Mouse (Mus musculus) heart, postnatal 25 days (tissue): ENCODE measurements at regions not wholly inside any gene's neighbourhood (a gene's known extent, or its start where the extent isn't known, plus 50 kb on each side); places are given as distances from the start of the nearest gene placed in this dataset.

ENCODE experiments used
- DNase-seq: peaks from one replicate; pipeline ENCODE4 v3.0.0; 2022; ENCODE audit warnings: low spot score
- intact Hi-C: fragments of 180-260 bp; cut with DNase I; formaldehyde crosslinking; loops from one replicate; pipeline ENCODE4 v1.15.1; 2025

DNA sequence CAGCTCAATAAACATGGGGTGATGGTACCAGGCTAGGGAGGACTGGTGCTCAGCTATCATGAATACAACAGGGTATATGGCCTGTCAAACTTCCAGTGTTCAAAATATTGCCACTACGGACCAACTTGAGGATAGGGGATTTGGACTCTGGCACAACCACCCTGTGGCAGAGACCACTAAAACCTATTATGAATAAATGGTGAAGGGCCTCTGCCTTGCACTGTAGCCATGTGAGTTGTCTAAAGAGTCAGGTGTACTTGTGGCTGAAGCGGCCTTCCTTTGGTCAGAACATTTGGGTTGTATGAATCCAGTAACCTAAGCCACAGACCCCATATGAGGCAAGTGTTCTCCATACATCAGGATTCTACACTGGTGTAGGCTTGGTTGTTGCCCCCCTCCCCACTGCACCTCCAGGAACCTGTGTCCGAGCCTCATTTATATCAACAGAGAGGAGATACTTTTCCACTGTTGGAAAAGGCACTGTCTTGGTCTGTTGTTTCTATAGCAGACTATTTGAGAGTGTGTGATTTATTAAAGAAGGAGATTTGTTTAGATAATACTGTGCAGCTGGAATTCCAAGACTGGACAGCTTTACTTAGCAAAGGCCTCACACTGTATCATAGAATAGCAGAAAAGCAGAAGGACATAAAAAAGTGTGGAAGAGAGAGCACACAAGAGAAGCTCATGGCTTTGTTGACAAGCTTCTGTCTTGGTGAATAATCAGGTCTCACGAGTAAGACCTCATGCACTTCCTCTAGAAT is 112.2 kb upstream of the Nxt1 start:
- intact Hi-C loops: no loop called here
- DNase-seq: no peak

DNA sequence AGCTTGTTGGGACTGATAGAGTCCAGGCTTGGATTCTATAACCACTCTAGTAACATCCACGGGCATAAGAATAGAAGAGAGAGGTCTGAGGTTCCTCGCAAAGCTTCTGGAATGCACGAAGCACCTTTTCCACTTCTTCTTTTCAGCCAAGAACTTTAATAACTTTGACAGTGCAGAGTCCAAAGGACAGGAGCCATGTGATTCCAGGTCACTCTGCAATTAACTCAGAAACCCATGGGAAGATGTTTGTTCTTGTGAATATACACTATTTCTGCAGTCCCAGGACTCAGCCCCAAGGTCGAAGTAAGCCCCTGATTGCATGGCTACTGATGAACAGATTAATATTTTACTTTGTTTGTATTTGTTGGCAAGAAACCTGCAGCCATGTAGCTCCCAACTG is 113.0 kb upstream of the Nxt1 start:
- intact Hi-C loops: no loop called here
- no peak for DNase-seq

DNA sequence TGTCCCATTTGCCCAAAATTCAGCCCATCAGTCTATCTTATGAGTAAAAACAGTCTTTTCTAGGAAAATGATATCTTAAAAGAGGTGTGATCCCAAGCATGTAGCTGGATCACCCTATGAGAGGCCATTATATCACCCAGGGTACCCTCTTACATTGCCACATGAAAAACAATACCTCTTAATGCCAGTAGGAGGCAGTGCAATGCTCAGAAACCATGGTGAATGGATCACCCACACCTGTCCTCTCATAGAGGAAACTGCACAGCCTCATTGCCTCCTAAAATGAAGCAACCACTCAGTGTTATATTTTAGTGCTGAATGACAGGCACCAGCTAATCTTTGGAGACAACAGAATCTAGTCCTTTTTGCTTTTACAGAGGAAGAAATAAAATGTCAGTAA is 114.0 kb upstream of the Nxt1 start:
- no peak for DNase-seq
- intact Hi-C loops: no loop called here

DNA sequence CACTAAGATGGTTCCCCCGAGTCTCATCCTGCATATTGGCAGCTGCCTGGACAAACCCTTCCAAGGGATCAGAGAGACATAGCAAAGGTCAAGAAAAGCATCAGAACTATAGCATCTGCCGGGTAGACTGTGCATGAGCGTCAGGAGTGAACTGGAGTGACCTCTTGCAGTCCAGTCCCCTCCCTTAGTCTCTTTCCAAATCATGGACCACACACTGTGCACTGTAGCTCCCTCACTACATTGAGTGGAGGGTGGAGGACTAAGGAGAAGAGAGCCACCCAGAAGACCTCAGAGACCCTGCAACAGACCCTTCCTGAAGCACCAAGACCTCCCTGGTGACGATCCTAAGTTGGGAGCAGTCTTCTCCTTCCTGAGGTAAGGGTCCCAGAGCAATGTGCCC is 107.8 kb upstream of the Cd93 start:
- DNase-seq: no peak
- intact Hi-C loops: no loop called here

DNA sequence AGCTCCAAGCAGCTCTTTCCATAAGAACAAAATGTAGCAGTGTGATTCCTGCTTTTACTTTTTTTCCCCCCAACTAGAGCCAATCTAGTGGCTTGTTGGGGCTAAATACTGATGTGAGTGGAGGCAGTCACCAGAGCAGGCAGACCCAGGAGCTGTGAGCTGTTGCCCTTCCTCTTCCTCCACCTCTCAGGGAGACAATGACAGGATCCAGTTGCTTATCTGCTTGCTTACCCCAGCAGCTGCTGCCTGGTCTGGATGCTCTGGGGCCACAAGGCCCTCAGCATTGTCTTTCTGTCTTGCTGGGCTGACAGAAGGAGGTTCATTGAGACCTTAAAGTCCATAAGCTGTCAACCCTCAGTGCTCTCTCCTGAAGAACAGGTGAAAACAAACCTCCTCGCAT is 106.3 kb upstream of the Cd93 start:
- DNase-seq: no peak
- intact Hi-C loops: no loop called here

DNA sequence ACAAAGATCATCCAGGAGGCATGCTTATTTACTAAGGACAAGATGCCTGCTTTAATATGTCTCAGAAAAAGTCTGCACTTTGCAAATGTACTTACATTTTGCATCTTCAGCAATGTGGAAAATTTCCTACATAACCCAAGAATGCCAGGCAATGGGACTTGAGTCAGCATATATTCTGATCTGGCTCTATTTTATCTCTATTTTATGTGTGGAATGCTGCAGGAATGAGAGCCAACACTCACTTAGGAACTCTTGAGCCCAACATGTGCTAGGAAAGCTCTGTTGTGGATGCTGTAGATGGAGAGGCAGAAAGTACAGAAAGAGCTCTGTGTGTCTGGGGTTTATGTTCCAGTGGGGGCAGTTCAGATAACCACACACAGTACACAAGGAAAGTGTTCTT is 99.0 kb upstream of the Cd93 start:
- no peak for DNase-seq
- intact Hi-C loops: no loop called here

DNA sequence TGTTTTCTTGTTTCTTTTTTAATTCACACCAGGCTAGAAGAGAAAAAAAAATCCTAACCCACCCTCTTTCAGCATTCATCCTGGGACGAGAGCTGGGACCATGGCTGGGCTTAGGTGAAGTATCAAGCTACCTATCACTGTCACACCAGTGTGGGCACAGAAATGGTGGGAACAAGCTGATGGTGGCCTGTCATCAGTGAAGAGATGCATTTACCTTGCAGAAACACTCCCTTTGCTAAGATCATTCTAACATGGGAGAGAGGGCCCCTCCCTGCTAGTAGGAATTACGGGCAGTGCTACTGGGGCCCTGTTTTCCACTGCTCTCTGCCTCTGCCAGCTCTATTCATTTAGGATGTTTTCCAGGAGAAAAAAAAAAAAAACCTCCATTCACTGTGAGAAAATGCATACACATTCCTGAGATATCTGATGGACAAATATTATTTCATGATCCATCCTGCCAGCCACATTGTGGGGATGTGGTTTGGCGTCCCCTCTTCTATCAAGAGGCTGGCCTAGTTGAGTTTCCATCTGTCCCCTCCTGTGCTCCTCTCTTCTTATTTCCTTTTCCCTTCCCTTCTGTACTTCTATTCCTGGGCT is 94.6 kb upstream of the Cd93 start:
- no peak for DNase-seq
- intact Hi-C loops: loop anchor here (5.0 to 10.0 kb wide), 3 partner anchors 34 to 131 kb away; partner anchors contain the start of genes Cd93 and Thbd

DNA sequence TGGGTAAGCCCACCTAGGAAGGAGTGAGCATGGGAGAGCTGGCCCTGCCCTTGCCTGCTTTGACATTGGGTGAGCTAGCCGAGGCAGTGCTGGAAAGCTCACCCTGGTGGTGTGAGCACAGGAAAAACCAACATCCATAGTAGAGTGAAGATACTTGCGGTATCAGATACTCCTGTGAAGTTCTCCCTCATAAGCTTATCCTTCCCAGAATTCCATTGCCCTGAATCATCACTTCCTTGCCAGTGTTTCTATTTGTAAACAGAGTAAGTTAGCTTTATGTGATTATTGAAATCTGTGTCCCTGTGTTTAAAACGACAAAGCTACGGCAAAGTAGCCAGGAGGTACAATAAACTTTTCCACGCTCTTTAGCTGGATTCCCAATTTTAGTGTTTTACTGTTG is 93.9 kb upstream of the Cd93 start:
- intact Hi-C loops: loop anchor here (5.0 to 10.0 kb wide), 3 partner anchors 35 to 130 kb away; partner anchors contain the start of genes Cd93 and Thbd

DNA sequence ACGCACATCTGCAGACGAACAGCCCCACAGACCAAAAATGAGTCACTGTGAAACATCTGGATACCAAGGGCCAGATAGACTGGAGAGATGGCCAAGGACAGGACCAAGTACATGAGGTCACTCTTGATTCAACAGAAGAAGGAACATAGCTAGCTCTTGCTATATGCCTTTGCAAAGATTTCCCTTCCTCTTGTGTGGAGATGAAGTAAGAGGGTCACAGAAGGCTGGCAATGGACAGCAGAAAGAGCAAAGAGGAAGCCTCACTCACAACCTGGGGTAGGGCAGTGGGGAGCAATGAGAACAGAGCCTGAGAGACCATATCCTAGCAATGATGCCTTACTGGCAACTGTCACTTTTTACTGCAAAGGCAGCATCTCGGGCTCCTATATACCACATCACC is 93.2 kb upstream of the Cd93 start:
- intact Hi-C loops: loop anchor here (5.0 to 10.0 kb wide), 3 partner anchors 36 to 129 kb away; partner anchors contain the start of genes Cd93 and Thbd
- DNase-seq: no peak

More for the DNA sequence above, 93.9 kb upstream of the Cd93 start:
- DNase-seq: no peak

DNA sequence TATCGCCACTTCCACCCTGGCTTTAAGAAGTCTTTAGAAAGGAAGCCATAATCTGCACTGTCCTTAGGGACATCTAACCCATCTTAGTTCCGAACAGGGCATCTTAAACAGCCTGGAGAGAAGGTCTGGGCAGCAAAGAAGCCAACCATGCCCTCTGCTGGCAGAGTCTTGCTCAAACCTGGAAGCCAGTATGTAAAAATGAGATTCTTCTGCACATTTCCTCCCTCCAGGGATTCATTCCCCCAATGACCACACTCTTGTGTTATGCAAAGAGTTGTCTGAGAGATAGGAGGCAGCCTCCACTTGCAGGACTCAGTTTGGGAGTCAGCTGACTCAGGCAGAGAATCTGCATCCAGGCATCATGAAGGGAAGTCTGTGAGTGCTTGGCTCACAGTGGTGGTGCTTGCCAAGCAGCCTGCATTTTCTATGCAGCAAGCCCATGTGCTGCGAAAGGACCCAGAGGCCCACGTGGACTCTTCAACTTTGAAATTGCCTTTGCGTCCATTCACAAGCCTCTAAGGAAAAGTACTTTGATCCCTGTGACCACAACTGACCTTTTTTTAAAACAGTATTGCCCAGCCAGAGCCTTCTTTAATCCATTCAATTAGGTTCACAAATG is 92.3 kb upstream of the Cd93 start:
- intact Hi-C loops: loop anchor here (5.0 to 10.0 kb wide), 3 partner anchors 37 to 128 kb away; partner anchors contain the start of genes Cd93 and Thbd
- peak; percentile 33 for DNase-seq

DNA sequence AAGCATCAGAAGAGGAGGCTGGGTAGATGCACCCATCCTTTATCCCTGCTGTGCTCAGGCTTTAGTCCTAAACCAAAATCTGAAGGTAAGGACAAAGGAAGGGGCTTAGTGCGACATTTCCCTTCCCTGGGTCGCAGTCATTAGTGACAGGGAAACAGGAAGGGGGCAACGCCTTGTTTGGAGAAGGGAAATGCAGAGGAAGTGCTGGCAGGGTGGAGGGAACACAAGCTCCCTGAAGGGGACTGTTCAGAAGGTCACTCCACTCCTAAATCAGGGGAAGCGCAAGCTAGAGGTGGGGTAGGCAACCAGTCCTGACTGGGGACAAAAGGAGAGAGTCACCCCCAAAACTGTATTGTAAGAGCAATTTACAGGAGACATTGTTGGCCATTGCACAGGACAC is 88.7 kb upstream of the Cd93 start:
- intact Hi-C loops: loop anchor here (10.0 kb wide), 1 partner anchor 87 kb away; the partner anchor contains the start of gene Cd93

DNA sequence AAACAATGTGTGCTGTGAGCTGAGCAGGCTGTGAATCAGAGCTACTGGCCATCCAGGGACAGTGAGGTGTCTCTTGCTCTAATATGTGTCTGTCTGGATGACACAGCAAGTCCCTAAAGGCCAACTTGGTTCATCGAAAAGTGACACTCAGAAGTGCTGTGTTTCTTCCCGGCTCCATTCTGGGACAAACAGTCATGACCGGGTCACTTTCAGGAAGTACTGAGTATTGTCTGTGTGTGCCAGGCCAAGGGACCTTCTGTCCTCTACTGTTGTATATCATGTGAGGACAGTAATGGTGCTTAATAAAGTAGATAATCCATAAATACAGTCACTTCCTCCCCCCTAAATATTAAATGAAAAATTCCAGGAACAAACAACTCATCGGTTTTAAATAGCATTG is 87.2 kb upstream of the Cd93 start:
- intact Hi-C loops: loop anchor here (10.0 kb wide), 1 partner anchor 86 kb away; the partner anchor contains the start of gene Cd93
- no peak for DNase-seq

More for the DNA sequence above, 88.7 kb upstream of the Cd93 start:
- DNase-seq: no peak

DNA sequence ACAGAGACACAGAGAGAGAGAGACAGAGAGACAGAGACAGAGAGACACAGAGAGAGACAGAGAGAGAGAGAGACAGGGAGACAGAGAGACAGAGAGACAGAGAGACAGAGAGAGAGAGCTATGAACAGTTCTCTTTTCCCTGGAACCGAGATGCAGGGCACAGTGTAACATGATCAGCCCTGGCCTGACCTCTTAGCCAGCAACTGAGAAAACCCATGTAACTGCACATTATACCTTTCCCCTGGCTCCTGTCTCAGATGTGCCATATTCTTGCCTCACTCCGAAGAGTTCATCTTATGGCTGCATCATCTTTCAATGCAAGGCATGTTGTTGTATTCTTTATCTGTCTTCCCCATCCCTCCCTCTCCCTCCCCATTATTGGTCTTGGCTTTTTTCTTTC is 86.5 kb upstream of the Cd93 start:
- intact Hi-C loops: loop anchor here (10.0 kb wide), 1 partner anchor 85 kb away; the partner anchor contains the start of gene Cd93
- DNase-seq: no peak

DNA sequence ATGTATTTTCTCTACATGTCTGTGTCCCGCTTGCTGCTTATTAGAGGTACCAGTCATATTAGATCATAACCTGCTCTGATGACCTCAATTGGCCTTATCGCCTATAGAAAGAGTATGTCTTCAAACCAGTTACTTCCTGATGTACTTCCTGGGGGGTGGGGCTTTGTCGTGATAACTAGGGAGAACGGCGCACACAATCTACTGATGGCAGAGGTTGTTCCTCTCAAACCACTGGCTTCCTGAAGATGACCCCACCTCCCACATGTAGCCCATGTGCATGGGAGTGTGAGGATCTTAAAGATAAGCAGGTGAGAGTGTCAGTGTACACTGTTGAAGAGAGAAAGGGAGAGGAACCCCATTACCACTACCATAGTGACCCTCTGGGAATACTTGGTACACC is 84.4 kb upstream of the Cd93 start:
- DNase-seq: no peak
- intact Hi-C loops: no loop called here

DNA sequence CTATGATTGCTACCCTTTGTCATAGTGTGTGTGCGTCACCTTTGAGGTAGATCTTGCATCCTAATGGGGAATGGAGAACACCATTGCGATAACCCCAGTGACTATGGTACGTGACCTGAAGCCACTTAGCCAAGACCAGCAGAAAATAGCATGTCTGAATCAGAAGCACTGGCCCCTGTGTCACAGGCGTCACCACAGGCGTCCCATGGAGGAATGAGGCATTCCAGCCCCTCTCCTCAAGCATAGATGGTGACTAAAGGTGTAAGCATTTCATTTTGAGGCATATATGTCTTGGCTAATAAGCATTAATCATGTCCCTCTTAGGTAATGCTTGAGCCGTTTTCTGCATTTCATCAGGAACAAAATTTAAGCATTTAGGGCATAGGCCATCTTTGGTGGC is 82.1 kb upstream of the Cd93 start:
- no peak for DNase-seq
- intact Hi-C loops: no loop called here

DNA sequence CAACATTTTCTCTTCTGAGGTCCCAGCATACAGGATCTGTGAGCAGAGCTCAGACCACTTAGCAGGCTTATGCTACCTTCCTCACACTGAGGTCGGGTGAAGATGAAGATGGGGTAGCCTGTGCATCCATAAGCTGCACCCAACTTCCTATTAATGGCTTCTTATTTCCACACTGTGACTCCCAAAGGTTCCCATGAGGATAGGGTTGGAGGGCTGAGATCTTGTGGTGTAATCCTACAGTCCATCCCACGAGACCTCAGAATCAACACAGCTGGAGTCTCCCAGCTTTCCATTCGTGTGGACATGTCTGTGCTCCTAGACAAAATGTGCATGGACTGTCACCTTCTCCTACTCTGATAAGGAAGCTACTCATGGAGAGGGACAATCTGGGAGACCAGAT is 80.0 kb upstream of the Cd93 start:
- intact Hi-C loops: no loop called here
- DNase-seq: no peak

DNA sequence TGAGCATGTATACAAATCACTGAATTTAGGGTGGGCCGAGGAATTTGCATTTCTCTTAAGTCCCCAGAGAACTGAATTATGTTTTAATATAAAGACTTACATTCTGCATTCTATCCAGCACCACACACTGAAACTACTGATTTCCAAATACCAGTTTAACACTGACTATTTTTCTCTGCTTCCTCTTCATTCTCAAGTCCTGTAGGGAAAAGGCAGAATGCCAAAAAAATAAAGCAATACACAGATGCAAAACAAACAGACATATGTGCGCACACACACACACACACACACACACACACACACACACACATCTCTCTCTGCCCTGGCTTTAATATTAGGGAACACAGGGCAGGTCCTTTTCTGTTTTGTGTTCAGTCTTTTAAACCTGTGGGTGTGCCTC is 79.6 kb upstream of the Cd93 start:
- intact Hi-C loops: no loop called here
- no peak for DNase-seq

DNA sequence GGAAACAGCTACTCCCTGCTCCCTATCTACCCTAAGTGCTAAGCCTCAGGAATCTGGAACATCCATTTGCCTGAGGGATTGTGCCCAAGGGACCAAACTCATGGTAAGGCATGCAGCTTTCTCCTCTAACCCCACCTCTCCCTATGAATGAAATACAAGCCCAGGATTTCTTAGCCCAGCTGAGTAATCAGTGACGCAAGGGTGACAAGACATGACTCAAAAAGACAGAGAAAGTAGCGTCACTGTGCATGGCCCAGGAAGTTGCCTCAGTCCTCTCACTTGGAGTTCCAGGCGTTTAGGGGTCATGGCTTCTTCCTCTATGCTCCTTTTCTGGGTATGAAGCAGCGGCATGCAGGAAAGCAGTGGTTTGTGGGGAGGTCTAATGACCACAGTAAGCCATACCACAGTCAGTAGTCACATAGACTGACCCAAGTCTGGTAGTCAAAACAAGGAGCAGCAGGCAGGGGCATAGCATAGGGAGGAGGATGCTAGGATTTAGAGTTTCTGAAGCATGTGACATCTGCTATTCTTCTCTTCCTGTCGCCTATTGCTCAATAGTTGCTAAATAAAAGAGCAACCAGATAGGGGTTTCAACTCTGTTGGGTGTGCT is 78.7 kb upstream of the Cd93 start:
- DNase-seq: no peak
- intact Hi-C loops: no loop called here

DNA sequence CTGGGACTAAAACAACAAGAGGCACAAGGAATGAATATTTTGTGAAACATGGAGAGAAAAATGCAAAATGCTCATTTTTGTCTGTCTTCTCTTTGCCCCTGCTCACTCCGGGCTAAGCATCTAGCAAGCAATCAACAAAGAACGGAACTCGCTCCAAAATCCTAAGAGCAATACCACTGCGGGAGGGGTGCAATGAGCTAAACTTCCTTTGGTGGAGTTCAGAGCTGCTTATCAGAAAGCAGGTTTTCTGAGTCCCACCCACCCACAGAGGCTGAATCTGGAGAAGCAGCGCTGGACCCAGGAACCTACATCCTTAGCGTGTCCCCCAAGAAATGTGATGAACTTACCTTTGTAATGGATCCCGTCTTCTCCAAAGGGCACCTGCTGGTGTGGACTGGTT is 76.9 kb upstream of the Cd93 start:
- DNase-seq: no peak
- intact Hi-C loops: no loop called here

DNA sequence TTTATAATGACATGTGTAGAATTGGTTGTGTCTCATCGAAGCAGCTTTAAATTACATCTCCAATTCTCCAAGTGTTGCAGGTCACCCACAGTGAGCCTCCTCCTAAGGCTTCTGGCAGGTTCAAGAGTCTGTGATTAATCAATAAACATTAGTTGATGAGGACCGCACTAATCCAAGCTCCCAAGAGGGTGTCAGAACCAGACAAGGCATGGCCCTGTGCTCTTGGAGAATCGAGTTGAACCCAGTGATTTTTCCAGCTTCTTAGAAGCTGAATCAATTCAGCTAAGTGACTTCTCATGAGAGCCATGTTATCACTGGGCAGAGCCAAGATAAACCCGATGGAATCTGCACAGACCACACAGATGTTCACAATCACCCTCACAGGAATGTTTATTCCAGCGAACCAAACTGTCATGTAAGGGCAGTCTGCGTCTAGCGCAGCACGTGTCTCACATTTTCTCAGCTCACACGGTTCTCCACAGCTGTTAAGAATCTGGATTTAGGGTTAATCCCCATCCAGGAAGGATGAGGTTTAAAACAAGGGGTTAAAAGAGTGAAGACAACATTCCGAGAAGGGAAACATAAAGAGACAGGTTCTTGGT is 76.4 kb upstream of the Cd93 start:
- DNase-seq: no peak
- intact Hi-C loops: no loop called here
